ENCODE assay signal across 11 mouse cellular contexts in the genomic region with DNA sequence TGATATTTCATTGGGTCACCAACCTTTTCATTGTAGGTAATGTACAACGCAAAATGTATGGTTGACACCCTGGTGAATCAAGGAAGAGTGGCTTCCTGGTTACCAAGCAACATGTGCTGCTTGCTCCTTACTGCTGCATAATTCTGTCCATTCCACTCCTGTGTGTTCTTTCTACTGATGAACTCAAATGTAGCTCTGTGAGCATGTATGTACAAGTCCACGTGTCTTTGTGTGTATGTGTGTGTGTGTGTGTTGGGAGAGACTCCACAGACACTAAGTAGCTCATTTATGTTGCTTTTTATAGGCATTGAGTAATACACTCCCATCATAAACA.
DNase-seq lines count a peak whose midpoint lies in the region; ATAC-seq and TF ChIP-seq lines count a peak whose summit lies in the region.
"Had no signal": no experiment of that assay in that cellular context is flagged by ENCODE, and none has a peak within 500 bp of the region (broad histone marks: within the 10 kb centered on the region; RNA-seq: fewer than 3 reads in every experiment).

No protein-coding gene starts in this region.

- WGBS in kidney, embryonic 16.5 days: 49% methylated on average over 2 of the region's 2 CpGs
- 42% methylated on average over 2 of the region's 2 CpGs for WGBS in midbrain, embryonic 15.5 days
- 89% methylated on average over 2 of the region's 2 CpGs for WGBS in embryonic facial prominence, embryonic 10.5 days

- no peak for TF ChIP-seq CTCF in brain, embryonic 14.5 days (IDR thresholded peaks at IDR 0.05; ENCODE audit: borderline replicate concordance, extremely low read depth, insufficient read depth, insufficient read length)

- no peak for TF ChIP-seq POLR2A in brain, embryonic 14.5 days (IDR thresholded peaks at IDR 0.05; ENCODE audit: borderline replicate concordance, extremely low read depth, insufficient read depth, insufficient read length, poor library complexity, severe bottlenecking)

- no peaks in the 10 kb centered on the region for H3K36me3 ChIP-seq in kidney, embryonic 16.5 days (ENCODE audit: insufficient read depth, low read length)
- no peaks in the 10 kb centered on the region for H3K36me3 ChIP-seq in midbrain, embryonic 15.5 days (replicated peaks)
- no peaks in the 10 kb centered on the region for H3K36me3 ChIP-seq in embryonic facial prominence, embryonic 10.5 days (replicated peaks)
- H3K36me3 ChIP-seq: intestine, embryonic 15.5 days; liver, embryonic 15.5 days had no signal

- ATAC-seq in kidney, embryonic 16.5 days (ENCODE audit: low FRiP score, low TSS enrichment): peak; percentile 27; the same call in 1 of the 2 replicates
- peak; percentile 86 for ATAC-seq in midbrain, embryonic 15.5 days (replicated peaks)
- ATAC-seq: intestine, embryonic 15.5 days had no signal

- no peak overlapping the region for H3K27ac ChIP-seq in kidney, embryonic 16.5 days (ENCODE audit: low read length)
- no peak overlapping the region for H3K27ac ChIP-seq in midbrain, embryonic 15.5 days
- no peak overlapping the region for H3K27ac ChIP-seq in embryonic facial prominence, embryonic 10.5 days (replicated peaks)
- H3K27ac ChIP-seq: intestine, embryonic 15.5 days; liver, embryonic 15.5 days had no signal

- DNase-seq in kidney, adult 11 months: no peak
- peak; percentile 51 for DNase-seq in brain, embryonic 14.5 days (ENCODE audit: low read depth)
- DNase-seq in forelimb bud, embryonic 11.5 days (ENCODE audit: low read depth, low spot score): peak; percentile 40
- DNase-seq in heart, postnatal 36 days: no peak
- no peak for DNase-seq in embryonic facial prominence, embryonic 10.5 days (ENCODE audit: low spot score)
- DNase-seq: cerebellum, adult 9-11 months; right cerebral cortex, adult 18-20 months had no signal

- H3K4me2 ChIP-seq in kidney, embryonic 16.5 days (replicated peaks; ENCODE audit: low read depth, low read length): no peak overlapping the region
- H3K4me2 ChIP-seq in midbrain, embryonic 15.5 days: peak overlapping the region; percentile 25
- H3K4me2 ChIP-seq: intestine, embryonic 15.5 days; liver, embryonic 15.5 days had no signal

- H3K9ac ChIP-seq in kidney, embryonic 16.5 days (replicated peaks; ENCODE audit: low read length): no peak overlapping the region
- H3K9ac ChIP-seq in midbrain, embryonic 15.5 days: no peak overlapping the region
- H3K9ac ChIP-seq: intestine, embryonic 15.5 days; liver, embryonic 15.5 days had no signal

- no peak overlapping the region for H3K4me3 ChIP-seq in kidney, embryonic 16.5 days (ENCODE audit: low read length)
- H3K4me3 ChIP-seq in midbrain, embryonic 15.5 days: no peak overlapping the region
- no peak overlapping the region for H3K4me3 ChIP-seq in embryonic facial prominence, embryonic 10.5 days
- H3K4me3 ChIP-seq: intestine, embryonic 15.5 days; liver, embryonic 15.5 days had no signal

- peaks cover 27% of the 10 kb centered on the region for H3K4me1 ChIP-seq in kidney, embryonic 16.5 days (ENCODE audit: insufficient read depth, low read length)
- peaks cover 13% of the 10 kb centered on the region for H3K4me1 ChIP-seq in midbrain, embryonic 15.5 days
- H3K4me1 ChIP-seq in embryonic facial prominence, embryonic 10.5 days: peaks cover 15% of the 10 kb centered on the region; the same call in 1 of the 2 replicates
- H3K4me1 ChIP-seq: liver, embryonic 15.5 days had no signal

- H3K27me3 ChIP-seq in kidney, embryonic 16.5 days (ENCODE audit: insufficient read depth, low read length): no peaks in the 10 kb centered on the region
- H3K27me3 ChIP-seq in midbrain, embryonic 15.5 days (replicated peaks): no peaks in the 10 kb centered on the region
- H3K27me3 ChIP-seq in embryonic facial prominence, embryonic 10.5 days (replicated peaks; ENCODE audit: low read depth, poor library complexity, severe bottlenecking): no peaks in the 10 kb centered on the region
- H3K27me3 ChIP-seq: intestine, embryonic 15.5 days; liver, embryonic 15.5 days had no signal

- no peaks in the 10 kb centered on the region for H3K9me3 ChIP-seq in kidney, embryonic 16.5 days (ENCODE audit: low read length)
- H3K9me3 ChIP-seq in midbrain, embryonic 15.5 days: no peaks in the 10 kb centered on the region
- no peaks in the 10 kb centered on the region for H3K9me3 ChIP-seq in embryonic facial prominence, embryonic 10.5 days
- H3K9me3 ChIP-seq: intestine, embryonic 15.5 days; liver, embryonic 15.5 days had no signal

- intact Hi-C loops in heart, postnatal 36 days (cut with DNase I): no loop called here

Comparison
In these comparisons a context has a peak if more than half of its experiments do, and no peak if none do; other contexts are left out.
1. DNase-seq: peak in brain, embryonic 14.5 days (single experiment) and forelimb bud, embryonic 11.5 days (single experiment); none in kidney, adult 11 months (single experiment), heart, postnatal 36 days (0 of 2) and embryonic facial prominence, embryonic 10.5 days (single experiment).